Mouse (Mus musculus): ENCODE data around the gene Olfr91. TPM values are rescaled to one million over a fixed set of nuclear protein-coding genes. Genes with fewer than 3 reads are reported as not detected.

Gene Olfr91
- polyA plus RNA-seq, 1 experiment: not detected

DNA sequence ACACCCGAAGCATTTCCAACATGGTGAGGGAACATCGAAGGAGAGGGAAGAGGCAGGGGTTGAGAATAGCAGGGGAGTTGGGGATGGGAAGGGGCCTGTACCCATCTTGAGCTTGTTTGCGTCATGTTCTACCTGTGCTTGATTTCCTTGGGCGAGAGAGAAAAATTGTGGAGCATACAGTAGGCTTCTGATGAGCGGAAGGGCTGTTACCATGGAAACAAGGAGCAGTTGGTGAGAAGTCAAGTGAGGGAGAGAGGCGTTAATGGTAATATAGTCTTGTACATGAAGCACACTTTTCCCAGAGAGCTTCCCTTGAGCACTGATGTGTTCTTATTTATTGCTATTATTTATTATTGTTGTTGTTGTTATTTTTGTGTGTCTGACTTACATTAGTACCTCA, 41.1 kb downstream of the Olfr91 start:
- Histone ChIP-seq H3K9ac (ENCODE audit: low read depth, poor library complexity, severe bottlenecking) (no peak overlapping the region), H3K9me3 (replicated peaks; ENCODE audit: control insufficient read depth, insufficient read depth, low read length, poor library complexity, severe bottlenecking) (no peaks in the 10 kb centered on the region), H3K4me3 (ENCODE audit: low read depth, low read length) (no peak overlapping the region), H3K4me1 (ENCODE audit: control insufficient read depth, insufficient read depth, low read length) (peaks cover 3% of the 10 kb centered on the region), H3K27me3 (ENCODE audit: control insufficient read depth, insufficient read depth, low read length, poor library complexity, severe bottlenecking) (no peaks in the 10 kb centered on the region), H3K27ac (ENCODE audit: insufficient read depth, low read length) (no peak overlapping the region), H3K36me3 (ENCODE audit: control insufficient read depth, insufficient read depth, low read length, poor library complexity, severe bottlenecking) (peaks cover 89% of the 10 kb centered on the region)
- TF ChIP-seq CTCF (IDR thresholded peaks at IDR 0.05; ENCODE audit: low read depth, low read length) (no peak), EP300 (IDR thresholded peaks at IDR 0.05; ENCODE audit: insufficient read depth, low read depth, low read length) (no peak)

DNA sequence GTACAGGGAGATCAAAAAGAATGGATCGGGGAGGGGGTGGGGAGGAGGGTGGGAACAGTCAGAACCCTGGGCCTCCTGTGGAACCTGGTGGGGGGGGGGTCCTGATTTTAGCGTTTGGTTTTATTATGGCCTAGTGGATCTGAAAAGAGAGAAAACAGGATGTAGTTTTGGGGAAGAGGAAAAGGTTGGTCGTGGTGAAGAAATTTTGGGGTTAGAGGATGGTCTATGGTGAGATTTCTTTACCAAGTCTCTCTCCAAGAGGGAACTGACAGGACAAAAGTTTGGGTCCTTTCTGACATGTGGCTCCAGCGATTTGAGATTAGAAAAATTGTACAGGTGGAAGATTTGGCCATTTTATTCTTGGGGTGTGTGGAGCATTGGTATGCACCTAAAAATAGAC, 46.3 kb downstream of the Olfr91 start:
- Histone ChIP-seq H3K4me1 (ENCODE audit: control insufficient read depth, insufficient read depth, low read length) (peaks cover 3% of the 10 kb centered on the region), H3K4me3 (ENCODE audit: low read depth, low read length) (peak overlapping the region; percentile 92; the same call in 1 of the 2 replicates), H3K9ac (ENCODE audit: low read depth, poor library complexity, severe bottlenecking) (peak overlapping the region; percentile 97; the same call in 1 of the 2 replicates), H3K9me3 (replicated peaks; ENCODE audit: control insufficient read depth, insufficient read depth, low read length, poor library complexity, severe bottlenecking) (no peaks in the 10 kb centered on the region), H3K27me3 (ENCODE audit: control insufficient read depth, insufficient read depth, low read length, poor library complexity, severe bottlenecking) (no peaks in the 10 kb centered on the region), H3K27ac (ENCODE audit: insufficient read depth, low read length) (no peak overlapping the region), H3K36me3 (ENCODE audit: control insufficient read depth, insufficient read depth, low read length, poor library complexity, severe bottlenecking) (peaks cover 60% of the 10 kb centered on the region)
- TF ChIP-seq POLR2A (IDR thresholded peaks at IDR 0.05; ENCODE audit: insufficient read depth, low read length) (no peak), CTCF (IDR thresholded peaks at IDR 0.05; ENCODE audit: low read depth, low read length) (no peak), EP300 (IDR thresholded peaks at IDR 0.05; ENCODE audit: insufficient read depth, low read depth, low read length) (no peak)

DNA sequence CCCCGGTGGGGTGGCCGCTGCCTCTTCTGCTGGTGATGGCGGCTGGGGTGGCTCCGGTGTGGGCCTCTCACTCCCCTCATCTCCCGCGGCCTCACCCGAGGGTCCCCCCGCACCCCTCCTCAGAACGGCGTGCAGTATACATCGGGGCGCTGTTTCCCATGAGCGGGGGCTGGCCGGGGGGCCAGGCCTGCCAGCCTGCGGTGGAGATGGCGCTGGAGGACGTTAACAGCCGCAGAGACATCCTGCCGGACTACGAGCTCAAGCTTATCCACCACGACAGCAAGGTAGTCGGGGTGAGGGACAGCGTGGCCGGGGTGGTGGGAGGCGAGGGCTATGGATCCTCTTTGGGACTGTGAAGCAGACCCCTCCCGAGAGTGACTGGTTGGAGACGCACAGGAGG, 47.2 kb downstream of the Olfr91 start:
- Histone ChIP-seq H3K9me3 (replicated peaks; ENCODE audit: control insufficient read depth, insufficient read depth, low read length, poor library complexity, severe bottlenecking) (no peaks in the 10 kb centered on the region), H3K27me3 (ENCODE audit: control insufficient read depth, insufficient read depth, low read length, poor library complexity, severe bottlenecking) (no peaks in the 10 kb centered on the region), H3K9ac (ENCODE audit: low read depth, poor library complexity, severe bottlenecking) (peak overlapping the region; percentile 97), H3K36me3 (ENCODE audit: control insufficient read depth, insufficient read depth, low read length, poor library complexity, severe bottlenecking) (peaks cover 51% of the 10 kb centered on the region), H3K4me1 (ENCODE audit: control insufficient read depth, insufficient read depth, low read length) (peaks cover 2% of the 10 kb centered on the region), H3K27ac (ENCODE audit: insufficient read depth, low read length) (no peak overlapping the region), H3K4me3 (ENCODE audit: low read depth, low read length) (peak overlapping the region; percentile 92)
- TF ChIP-seq CTCF (IDR thresholded peaks at IDR 0.05; ENCODE audit: low read depth, low read length) (no peak), POLR2A (IDR thresholded peaks at IDR 0.05; ENCODE audit: insufficient read depth, low read length) (no peak), EP300 (IDR thresholded peaks at IDR 0.05; ENCODE audit: insufficient read depth, low read depth, low read length) (no peak)

DNA sequence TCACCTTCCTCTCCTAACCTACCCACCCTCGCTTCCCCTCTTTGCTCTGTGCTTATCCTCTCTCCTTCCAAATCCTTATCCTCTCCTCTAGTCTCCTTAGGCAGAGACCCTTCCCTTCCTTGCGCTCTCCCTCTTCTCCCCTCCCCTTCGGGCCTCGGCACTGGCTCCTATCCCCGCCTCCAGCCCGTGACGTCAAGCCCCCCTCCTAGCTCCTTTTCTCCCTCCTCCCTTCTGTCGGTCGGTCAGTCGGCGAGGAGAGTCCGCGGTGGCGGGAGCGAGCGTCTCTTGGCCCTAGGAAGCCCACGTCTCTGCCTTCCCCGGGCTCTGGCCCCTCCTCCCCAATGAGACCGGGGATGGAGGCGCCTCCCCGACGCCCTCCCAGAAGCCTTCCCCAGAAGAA, 47.7 kb downstream of the Olfr91 start:
- peak; percentile 73 for TF ChIP-seq POLR2A (IDR thresholded peaks at IDR 0.05; ENCODE audit: insufficient read depth, low read length)
- no peak for TF ChIP-seq EP300 (IDR thresholded peaks at IDR 0.05; ENCODE audit: insufficient read depth, low read depth, low read length)

DNA sequence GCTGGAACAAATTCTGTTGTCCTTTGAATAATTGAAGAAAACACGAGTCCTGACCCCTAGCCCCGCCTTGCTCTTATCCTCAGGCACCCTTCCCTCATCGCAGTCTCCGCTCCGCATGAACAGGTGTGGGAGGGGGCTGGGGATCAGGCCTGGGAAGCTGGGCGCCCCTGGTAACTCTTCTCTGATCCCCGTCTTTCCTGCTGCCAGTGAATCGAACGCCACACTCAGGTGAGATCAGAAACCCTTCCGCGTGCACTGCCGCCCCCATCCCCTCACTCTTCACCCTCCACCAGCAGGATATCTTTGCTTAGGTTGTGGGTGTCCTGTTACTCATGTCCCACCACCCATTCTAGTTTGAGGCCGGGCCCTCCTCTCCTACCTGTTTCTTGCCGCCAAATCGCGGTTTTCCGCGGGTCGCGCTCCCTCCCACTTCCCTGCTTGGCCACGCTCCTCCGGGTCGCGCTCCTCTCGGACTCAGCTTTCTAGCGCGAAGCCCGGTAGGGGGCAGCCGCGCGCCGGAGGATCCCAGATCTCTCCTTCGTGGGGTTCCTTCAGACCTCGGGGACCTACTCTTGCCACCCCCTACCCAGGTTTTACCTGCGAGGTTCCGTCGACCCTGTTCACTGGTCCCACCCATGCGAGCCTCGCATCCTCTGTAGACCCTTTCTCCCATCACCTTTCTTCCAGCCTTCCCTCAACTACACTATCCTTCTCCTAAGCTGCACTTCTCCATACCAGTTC, 48.3 kb downstream of the Olfr91 start:
- H3K36me3 ChIP-seq (ENCODE audit: control insufficient read depth, insufficient read depth, low read length, poor library complexity, severe bottlenecking): peaks cover 40% of the 10 kb centered on the region
- H3K4me3 ChIP-seq (ENCODE audit: low read depth, low read length): peak overlapping the region; percentile 92
- H3K27ac ChIP-seq (ENCODE audit: insufficient read depth, low read length): peak overlapping the region; percentile 58
- no peaks in the 10 kb centered on the region for H3K9me3 ChIP-seq (replicated peaks; ENCODE audit: control insufficient read depth, insufficient read depth, low read length, poor library complexity, severe bottlenecking)
- no peaks in the 10 kb centered on the region for H3K4me1 ChIP-seq (ENCODE audit: control insufficient read depth, insufficient read depth, low read length)
- TF ChIP-seq CTCF (IDR thresholded peaks at IDR 0.05; ENCODE audit: low read depth, low read length): peak; percentile 55
- no peak for TF ChIP-seq EP300 (IDR thresholded peaks at IDR 0.05; ENCODE audit: insufficient read depth, low read depth, low read length)
- no peak for TF ChIP-seq POLR2A (IDR thresholded peaks at IDR 0.05; ENCODE audit: insufficient read depth, low read length)
- peak overlapping the region; percentile 97 for H3K9ac ChIP-seq (ENCODE audit: low read depth, poor library complexity, severe bottlenecking)
- H3K27me3 ChIP-seq (ENCODE audit: control insufficient read depth, insufficient read depth, low read length, poor library complexity, severe bottlenecking): no peaks in the 10 kb centered on the region

More for the DNA sequence above, 47.7 kb downstream of the Olfr91 start:
- Histone ChIP-seq H3K9me3 (replicated peaks; ENCODE audit: control insufficient read depth, insufficient read depth, low read length, poor library complexity, severe bottlenecking) (no peaks in the 10 kb centered on the region), H3K36me3 (ENCODE audit: control insufficient read depth, insufficient read depth, low read length, poor library complexity, severe bottlenecking) (peaks cover 47% of the 10 kb centered on the region), H3K4me1 (ENCODE audit: control insufficient read depth, insufficient read depth, low read length) (no peaks in the 10 kb centered on the region), H3K27ac (ENCODE audit: insufficient read depth, low read length) (peak overlapping the region; percentile 58), H3K4me3 (ENCODE audit: low read depth, low read length) (peak overlapping the region; percentile 92), H3K9ac (ENCODE audit: low read depth, poor library complexity, severe bottlenecking) (peak overlapping the region; percentile 97), H3K27me3 (ENCODE audit: control insufficient read depth, insufficient read depth, low read length, poor library complexity, severe bottlenecking) (no peaks in the 10 kb centered on the region)

DNA sequence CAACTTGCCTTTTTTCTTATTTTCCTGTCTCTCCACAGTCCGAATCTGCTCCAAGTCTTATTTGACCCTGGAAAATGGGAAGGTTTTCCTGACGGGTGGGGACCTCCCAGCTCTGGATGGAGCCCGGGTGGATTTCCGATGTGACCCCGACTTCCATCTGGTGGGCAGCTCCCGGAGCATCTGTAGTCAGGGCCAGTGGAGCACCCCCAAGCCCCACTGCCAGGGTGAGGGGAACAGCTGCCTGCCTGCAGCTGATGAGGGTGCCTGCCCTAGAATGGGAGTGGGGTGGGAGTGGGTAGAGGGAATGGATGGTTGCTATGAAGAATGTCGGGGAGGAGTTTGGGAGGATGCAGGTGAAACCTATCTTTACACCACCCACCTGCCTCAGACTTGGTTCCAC, 49.7 kb downstream of the Olfr91 start:
- peaks cover 27% of the 10 kb centered on the region for H3K36me3 ChIP-seq (ENCODE audit: control insufficient read depth, insufficient read depth, low read length, poor library complexity, severe bottlenecking)
- H3K4me3 ChIP-seq (ENCODE audit: low read depth, low read length): peak overlapping the region; percentile 56
- TF ChIP-seq EP300 (IDR thresholded peaks at IDR 0.05; ENCODE audit: insufficient read depth, low read depth, low read length) (no peak), CTCF (IDR thresholded peaks at IDR 0.05; ENCODE audit: low read depth, low read length) (no peak), POLR2A (IDR thresholded peaks at IDR 0.05; ENCODE audit: insufficient read depth, low read length) (no peak)
- H3K9ac ChIP-seq (ENCODE audit: low read depth, poor library complexity, severe bottlenecking): peak overlapping the region; percentile 97
- H3K27ac ChIP-seq (ENCODE audit: insufficient read depth, low read length): peak overlapping the region; percentile 4; the same call in 1 of the 2 replicates
- no peaks in the 10 kb centered on the region for H3K9me3 ChIP-seq (replicated peaks; ENCODE audit: control insufficient read depth, insufficient read depth, low read length, poor library complexity, severe bottlenecking)
- H3K27me3 ChIP-seq (ENCODE audit: control insufficient read depth, insufficient read depth, low read length, poor library complexity, severe bottlenecking): no peaks in the 10 kb centered on the region
- no peaks in the 10 kb centered on the region for H3K4me1 ChIP-seq (ENCODE audit: control insufficient read depth, insufficient read depth, low read length)

Data from ES-Bruce4 (cell line).